Mouse (Mus musculus): ENCODE measurements at regions not wholly inside any gene's neighbourhood (a gene's known extent, or its start where the extent isn't known, plus 50 kb on each side); places are given as distances from the start of the nearest gene placed in this dataset.

DNA sequence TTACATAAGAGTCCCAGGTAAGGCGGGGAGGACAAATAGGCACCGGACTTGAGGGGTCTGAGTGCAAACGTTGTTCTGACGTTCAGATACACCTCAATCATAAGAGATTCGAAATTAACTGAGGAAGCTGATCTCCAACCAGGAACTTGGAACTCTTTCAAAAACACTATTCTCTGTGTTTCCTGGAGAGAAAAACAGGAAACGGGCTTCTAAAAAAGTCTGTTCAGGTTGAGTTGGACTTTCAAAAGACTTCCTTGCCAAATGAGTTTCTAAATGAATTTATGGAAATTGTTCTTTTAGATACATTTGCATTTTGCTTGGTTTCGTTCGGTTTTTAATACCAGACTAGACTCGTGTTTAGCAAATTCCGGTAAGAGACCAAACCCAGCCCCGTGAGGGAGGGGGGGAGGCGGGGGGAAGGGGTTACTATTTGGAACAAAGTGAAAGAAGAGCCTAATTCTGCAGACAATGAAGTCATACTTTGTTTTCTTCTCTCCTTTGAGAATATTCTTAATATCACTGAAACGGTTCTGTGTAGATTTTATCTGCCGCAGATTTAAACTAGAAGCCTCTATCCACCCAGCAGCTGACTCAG lies 432.3 kb upstream of the Acvr2a start:
- TF ChIP-seq CTCF (IDR thresholded peaks at IDR 0.05) (no peak), POLR2A (IDR thresholded peaks at IDR 0.05; ENCODE audit: insufficient read depth, low read depth, low read length) (no peak), EP300 (IDR thresholded peaks at IDR 0.05; ENCODE audit: insufficient read depth, low read depth, low read length) (no peak)
